In genomic region chr2:143546412-143547211, GRCm38 (mm10) we compare ENCODE assay signal across 7 mouse cellular contexts. TPM values are rescaled to one million over a fixed set of nuclear protein-coding genes. Genes with fewer than 3 reads are reported as not detected.
DNase-seq lines count a peak whose midpoint lies in the region; ATAC-seq and TF ChIP-seq lines count a peak whose summit lies in the region.

No protein-coding gene starts in this region.

- no peak overlapping the region for H3K9ac ChIP-seq in lung, embryonic 15.5 days
- H3K9ac ChIP-seq in forebrain, embryonic 15.5 days (replicated peaks) = peak overlapping the region; percentile 74

- 2% methylated on average over 33 of the region's 33 CpGs for whole genome bisulfite sequencing in lung, embryonic 15.5 days
- under 1% methylated on average over 33 of the region's 33 CpGs for WGBS in forebrain, embryonic 15.5 days
- under 1% methylated on average over 33 of the region's 33 CpGs for WGBS in olfactory bulb, adult 2 months

- H3K27ac ChIP-seq in lung, embryonic 15.5 days = no peak overlapping the region
- peak overlapping the region; percentile 79 for H3K27ac ChIP-seq in forebrain, embryonic 15.5 days (replicated peaks)
- H3K27ac ChIP-seq in olfactory bulb, adult 2 months (ENCODE audit: insufficient read depth, low read depth, low read length) = peak overlapping the region; percentile 77

- no peaks in the 10 kb centered on the region for H3K9me3 ChIP-seq in lung, embryonic 15.5 days
- H3K9me3 ChIP-seq in forebrain, embryonic 15.5 days = no peaks in the 10 kb centered on the region

- no peaks in the 10 kb centered on the region for H3K36me3 ChIP-seq in lung, embryonic 15.5 days
- no peaks in the 10 kb centered on the region for H3K36me3 ChIP-seq in forebrain, embryonic 15.5 days

- TF ChIP-seq CTCF in olfactory bulb, adult 2 months (IDR thresholded peaks at IDR 0.05; ENCODE audit: insufficient read depth, low read depth, low read length) = no peak

- intact Hi-C loops in left cerebral cortex, postnatal 4 days (cut with DNase I) = loop anchor here (10.0 kb wide), 1 partner anchor 192 kb away; no protein-coding TSS in a partner anchor

- H3K27me3 ChIP-seq in lung, embryonic 15.5 days = peaks cover 45% of the 10 kb centered on the region
- peaks cover 24% of the 10 kb centered on the region for H3K27me3 ChIP-seq in forebrain, embryonic 15.5 days

- peak overlapping the region; percentile 45 for H3K4me3 ChIP-seq in lung, embryonic 15.5 days
- peak overlapping the region; percentile 62 for H3K4me3 ChIP-seq in forebrain, embryonic 15.5 days
- peak overlapping the region; percentile 66 for H3K4me3 ChIP-seq in olfactory bulb, adult 2 months (ENCODE audit: insufficient read depth, low read depth, low read length)

- no peak for TF ChIP-seq POLR2A in olfactory bulb, adult 2 months (IDR thresholded peaks at IDR 0.05; ENCODE audit: insufficient read depth, low read depth, low read length)

- DNase-seq in lung, adult 18-20 months = no peak
- DNase-seq in cerebellum, postnatal 14 days = peak; percentile 53 to 58
- peak; percentile 27 for DNase-seq in left cerebral cortex, postnatal 4 days
- no peak for DNase-seq in c-Kit-positive CD71-positive TER-119-positive erythroid progenitor cells, embryonic 14.5 days (ENCODE audit: low spot score)

- H3K4me2 ChIP-seq in lung, embryonic 15.5 days = peak overlapping the region; percentile 78
- peak overlapping the region; percentile 72 for H3K4me2 ChIP-seq in forebrain, embryonic 15.5 days (replicated peaks)

- H3K4me1 ChIP-seq in lung, embryonic 15.5 days = peaks cover 6% of the 10 kb centered on the region; the same call in 1 of the 2 replicates
- H3K4me1 ChIP-seq in forebrain, embryonic 15.5 days = peaks cover 25% of the 10 kb centered on the region
- H3K4me1 ChIP-seq in olfactory bulb, adult 2 months (ENCODE audit: control insufficient read depth, insufficient read depth, low read length) = 0 out of 2 replicates have a peak, but pooled peaks cover 5% of the 10 kb centered on the region

- no peak for ATAC-seq in lung, embryonic 15.5 days (ENCODE audit: borderline replicate concordance, extremely low read depth, low FRiP score, low TSS enrichment)
- no peak for ATAC-seq in forebrain, embryonic 15.5 days (replicated peaks)

RNA-seq across cellular contexts. Expression of gene Pcsk2, which starts 0.7 kb away (rescaled TPM):
- polyA plus RNA-seq in lung, embryonic 15.5 days (2015; fragmentation: Nextera tagmentation; extraction: Ambion mirVana) = 0.07 and 0.08 TPM in 2 replicates
- polyA plus RNA-seq in forebrain, embryonic 15.5 days (2015; fragmentation: Nextera tagmentation; extraction: Ambion mirVana) = 8.8 and 9.9 TPM in 2 replicates
- 10 to 100 TPM; 88.0 to 94.7 TPM for total RNA-seq in left cerebral cortex, postnatal 4 days (2021)
- 97.0 TPM in 1 of 2 replicates, not detected in the other for polyA plus RNA-seq in olfactory bulb, adult 2 months (2012; ENCODE audit: insufficient read depth, insufficient read length, low replicate concordance, missing spikeins)

Comparison
In these comparisons a context has a peak if more than half of its experiments do, and no peak if none do; other contexts are left out.
1. DNase-seq: peak in cerebellum, postnatal 14 days (2 of 2) and left cerebral cortex, postnatal 4 days (single experiment); none in lung, adult 18-20 months (0 of 2) and c-Kit-positive CD71-positive TER-119-positive erythroid progenitor cells, embryonic 14.5 days (single experiment).
2. Peak in every context shown above with its lines, with median percentiles within 50 percentile points of each other: H3K4me3 ChIP-seq.